Mouse (Mus musculus): ENCODE results near the gene Ugt1a9. TPM values are rescaled to one million over a fixed set of nuclear protein-coding genes. Genes with fewer than 3 reads are reported as not detected.

Gene Ugt1a9
- polyA plus RNA-seq, 1 experiment from 2014 or later, result not detected

GRCm38 (mm10) chr1:88261706-88262105, 191.1 kb downstream of the Ugt1a9 start:
- Histone ChIP-seq H3K36me3 (peaks cover 75% of the 10 kb centered on the region), H3K4me2 (no peak overlapping the region), H3K4me3 (no peak overlapping the region), H3K4me1 (replicated peaks) (peaks cover 22% of the 10 kb centered on the region), H3K9me3 (peaks cover 16% of the 10 kb centered on the region), H3K27ac (no peak overlapping the region), H3K27me3 (no peaks in the 10 kb centered on the region), H3K9ac (no peak overlapping the region)
- WGBS, result 88% methylated on average over 7 of the region's 7 CpGs
- no peak for ATAC-seq (ENCODE audit: low FRiP score)

- WGBS, result 83% methylated on average over 4 of the region's 4 CpGs
- H3K4me3 ChIP-seq, result no peak overlapping the region
- H3K27me3 ChIP-seq, result no peaks in the 10 kb centered on the region
- no peak overlapping the region for H3K4me2 ChIP-seq
- H3K9me3 ChIP-seq, result peaks cover 12% of the 10 kb centered on the region
- ATAC-seq (ENCODE audit: low FRiP score), result no peak
- H3K9ac ChIP-seq, result no peak overlapping the region
- H3K4me1 ChIP-seq (replicated peaks), result peaks cover 22% of the 10 kb centered on the region
- H3K27ac ChIP-seq, result no peak overlapping the region
- H3K36me3 ChIP-seq, result peaks cover 81% of the 10 kb centered on the region
Measured at GRCm38 (mm10) chr1:88262255-88262654, 191.7 kb downstream of the Ugt1a9 start.

- peaks cover 22% of the 10 kb centered on the region for H3K4me1 ChIP-seq (replicated peaks)
- H3K27me3 ChIP-seq, result no peaks in the 10 kb centered on the region
- H3K4me2 ChIP-seq, result no peak overlapping the region
- no peak overlapping the region for H3K27ac ChIP-seq
- peaks cover 88% of the 10 kb centered on the region for H3K36me3 ChIP-seq
- ATAC-seq (ENCODE audit: low FRiP score), result no peak
- no peak overlapping the region for H3K4me3 ChIP-seq
- peaks cover 5% of the 10 kb centered on the region for H3K9me3 ChIP-seq
- H3K9ac ChIP-seq, result no peak overlapping the region
- 79% methylated on average over 6 of the region's 6 CpGs for WGBS
Measured at GRCm38 (mm10) chr1:88262961-88263360, 192.4 kb downstream of the Ugt1a9 start.

GRCm38 (mm10) chr1:88263778-88264177, 193.2 kb downstream of the Ugt1a9 start:
- Histone ChIP-seq H3K4me3 (no peak overlapping the region), H3K4me1 (replicated peaks) (peaks cover 18% of the 10 kb centered on the region), H3K27ac (no peak overlapping the region), H3K36me3 (peaks cover 96% of the 10 kb centered on the region), H3K4me2 (no peak overlapping the region), H3K9ac (no peak overlapping the region), H3K27me3 (no peaks in the 10 kb centered on the region), H3K9me3 (no peaks in the 10 kb centered on the region)
- 92% methylated on average over 5 of the region's 5 CpGs for WGBS
- no peak for ATAC-seq (ENCODE audit: low FRiP score)

GRCm38 (mm10) chr1:88264237-88264868, 193.8 kb downstream of the Ugt1a9 start:
- WGBS, result 92% methylated on average over 7 of the region's 7 CpGs
- Histone ChIP-seq H3K4me2 (no peak overlapping the region), H3K36me3 (peaks cover 100% of the 10 kb centered on the region), H3K9me3 (no peaks in the 10 kb centered on the region), H3K4me3 (no peak overlapping the region), H3K4me1 (replicated peaks) (peaks cover 15% of the 10 kb centered on the region), H3K27me3 (no peaks in the 10 kb centered on the region), H3K27ac (no peak overlapping the region), H3K9ac (no peak overlapping the region)
- ATAC-seq (ENCODE audit: low FRiP score), result no peak

- H3K36me3 ChIP-seq, result peaks cover 100% of the 10 kb centered on the region
Measured at GRCm38 (mm10) chr1:88264869-88265240, 194.3 kb downstream of the Ugt1a9 start.

GRCm38 (mm10) chr1:88266123-88266522, 195.5 kb downstream of the Ugt1a9 start:
- WGBS, result 91% methylated on average over 13 of the region's 13 CpGs
- H3K27ac ChIP-seq, result no peak overlapping the region
- no peaks in the 10 kb centered on the region for H3K27me3 ChIP-seq
- no peaks in the 10 kb centered on the region for H3K9me3 ChIP-seq
- no peak overlapping the region for H3K4me3 ChIP-seq
- peaks cover 5% of the 10 kb centered on the region for H3K4me1 ChIP-seq (replicated peaks)
- ATAC-seq (ENCODE audit: low FRiP score), result no peak
- no peak overlapping the region for H3K4me2 ChIP-seq
- H3K9ac ChIP-seq, result no peak overlapping the region
- H3K36me3 ChIP-seq, result peaks cover 90% of the 10 kb centered on the region

More at GRCm38 (mm10) chr1:88264869-88265240, 194.3 kb downstream of the Ugt1a9 start:
- Histone ChIP-seq H3K4me2 (no peak overlapping the region), H3K27ac (no peak overlapping the region), H3K4me3 (no peak overlapping the region), H3K27me3 (no peaks in the 10 kb centered on the region), H3K9me3 (no peaks in the 10 kb centered on the region), H3K9ac (no peak overlapping the region), H3K4me1 (replicated peaks) (peaks cover 10% of the 10 kb centered on the region)
- WGBS, result 78% methylated on average over 4 of the region's 4 CpGs
- ATAC-seq (ENCODE audit: low FRiP score), result no peak

GRCm38 (mm10) chr1:88267489-88267888, 196.9 kb downstream of the Ugt1a9 start:
- ATAC-seq (ENCODE audit: low FRiP score), result no peak

GRCm38 (mm10) chr1:88268070-88268469, 197.5 kb downstream of the Ugt1a9 start:
- Histone ChIP-seq H3K4me1 (replicated peaks) (no peaks in the 10 kb centered on the region), H3K36me3 (peaks cover 85% of the 10 kb centered on the region), H3K9ac (no peak overlapping the region), H3K9me3 (no peaks in the 10 kb centered on the region), H3K4me2 (no peak overlapping the region), H3K4me3 (no peak overlapping the region), H3K27ac (no peak overlapping the region), H3K27me3 (no peaks in the 10 kb centered on the region)
- 89% methylated on average over 6 of the region's 6 CpGs for WGBS
- no peak for ATAC-seq (ENCODE audit: low FRiP score)

More at GRCm38 (mm10) chr1:88267489-88267888, 196.9 kb downstream of the Ugt1a9 start:
- 95% methylated on average over 6 of the region's 6 CpGs for WGBS
- no peak overlapping the region for H3K4me3 ChIP-seq
- H3K4me1 ChIP-seq (replicated peaks), result peaks cover 2% of the 10 kb centered on the region; the same call in 1 of the 2 replicates
- H3K9ac ChIP-seq, result no peak overlapping the region
- H3K36me3 ChIP-seq, result peaks cover 86% of the 10 kb centered on the region
- H3K27ac ChIP-seq, result no peak overlapping the region
- H3K9me3 ChIP-seq, result no peaks in the 10 kb centered on the region
- no peak overlapping the region for H3K4me2 ChIP-seq
- H3K27me3 ChIP-seq, result no peaks in the 10 kb centered on the region

Other genes with a start within 250 kb of the Ugt1a9 start
- 42.7 and 44.7 TPM in 2 replicates for gene Dgkd, start 217.5 kb upstream of the Ugt1a9 start, polyA plus RNA-seq (2015; fragmentation: Nextera tagmentation; extraction: Ambion mirVana)
- 26.5 and 26.6 TPM in 2 replicates for gene Usp40, start 62.2 kb upstream of the Ugt1a9 start, polyA plus RNA-seq (2015; fragmentation: Nextera tagmentation; extraction: Ambion mirVana)
- gene Ugt1a10, start 15.4 kb upstream of the Ugt1a9 start, polyA plus RNA-seq (2015; fragmentation: Nextera tagmentation; extraction: Ambion mirVana), result not detected in 2 replicates
- gene Ugt1a8, start 17.0 kb downstream of the Ugt1a9 start, polyA plus RNA-seq (2015; fragmentation: Nextera tagmentation; extraction: Ambion mirVana), result not detected in 2 replicates
- gene Ugt1a7c, start 24.3 kb downstream of the Ugt1a9 start, polyA plus RNA-seq (2015; fragmentation: Nextera tagmentation; extraction: Ambion mirVana), result 1.1 and 2.1 TPM in 2 replicates
- gene Ugt1a6b, start 32.5 kb downstream of the Ugt1a9 start, polyA plus RNA-seq (2015; fragmentation: Nextera tagmentation; extraction: Ambion mirVana), result 0.54 and 2.2 TPM in 2 replicates
- gene Ugt1a6a, start 64.0 kb downstream of the Ugt1a9 start, polyA plus RNA-seq (2015; fragmentation: Nextera tagmentation; extraction: Ambion mirVana), result 2.3 and 3.4 TPM in 2 replicates
- gene Ugt1a5, start 95.2 kb downstream of the Ugt1a9 start, polyA plus RNA-seq (2015; fragmentation: Nextera tagmentation; extraction: Ambion mirVana), result not detected in 2 replicates
- gene Ugt1a2, start 129.8 kb downstream of the Ugt1a9 start, polyA plus RNA-seq (2015; fragmentation: Nextera tagmentation; extraction: Ambion mirVana), result not detected in 2 replicates
- gene Dnajb3, start 135.0 kb downstream of the Ugt1a9 start, polyA plus RNA-seq (2015; fragmentation: Nextera tagmentation; extraction: Ambion mirVana), result 15.6 and 15.8 TPM in 2 replicates
- gene Ugt1a1, start 141.2 kb downstream of the Ugt1a9 start, polyA plus RNA-seq (2015; fragmentation: Nextera tagmentation; extraction: Ambion mirVana), result not detected in 2 replicates
- gene Mroh2a, start 156.2 kb downstream of the Ugt1a9 start, polyA plus RNA-seq (2015; fragmentation: Nextera tagmentation; extraction: Ambion mirVana), result 0.66 and 0.79 TPM in 2 replicates
- gene Hjurp, start 206.8 kb downstream of the Ugt1a9 start, polyA plus RNA-seq (2015; fragmentation: Nextera tagmentation; extraction: Ambion mirVana), result 82.0 and 82.8 TPM in 2 replicates
- gene Trpm8, start 206.9 kb downstream of the Ugt1a9 start, polyA plus RNA-seq (2015; fragmentation: Nextera tagmentation; extraction: Ambion mirVana), result 0.04 TPM in 1 of 2 replicates, not detected in the other

Measured in hindbrain, embryonic 13.5 days (tissue).